11 mouse cellular contexts compared by ENCODE assay signal in the genomic region with DNA sequence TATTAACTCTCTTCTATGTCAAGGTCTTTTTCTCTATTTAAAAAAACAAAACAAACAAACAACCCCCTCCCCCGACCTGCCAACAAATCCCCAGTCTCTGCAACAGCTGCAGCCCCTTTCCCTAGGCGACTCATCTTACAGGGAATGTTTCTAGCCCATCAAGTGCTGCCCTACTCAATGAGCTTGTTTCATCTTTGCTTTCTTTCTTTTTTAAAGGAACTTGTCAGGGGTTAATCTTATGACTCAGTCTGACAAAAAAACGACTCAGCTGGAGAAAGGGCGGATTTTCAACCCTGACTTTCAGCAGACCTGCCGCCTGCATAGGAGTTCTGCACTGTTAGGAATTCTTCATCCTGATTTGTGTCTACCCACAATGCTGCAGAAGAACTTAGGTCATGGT.
DNase-seq lines count a peak whose midpoint lies in the region; ATAC-seq and TF ChIP-seq lines count a peak whose summit lies in the region.
"Had no signal": no experiment of that assay in that cellular context is flagged by ENCODE, and none has a peak within 500 bp of the region (broad histone marks: within the 10 kb centered on the region; RNA-seq: fewer than 3 reads in every experiment).

No protein-coding gene starts in this region.

- H3K27me3 ChIP-seq in hindbrain, embryonic 11.5 days (ENCODE audit: control insufficient read depth, insufficient read depth, low read length), result no peaks in the 10 kb centered on the region
- no peaks in the 10 kb centered on the region for H3K27me3 ChIP-seq in hindbrain, embryonic 16.5 days (replicated peaks; ENCODE audit: control insufficient read depth, insufficient read depth, low read length)
- H3K27me3 ChIP-seq in C2C12 (ENCODE audit: control insufficient read depth, insufficient read depth, insufficient read length), result no peaks in the 10 kb centered on the region
- no peaks in the 10 kb centered on the region for H3K27me3 ChIP-seq in embryonic facial prominence, embryonic 10.5 days (replicated peaks; ENCODE audit: low read depth, poor library complexity, severe bottlenecking)
- H3K27me3 ChIP-seq in limb, embryonic 14.5 days (ENCODE audit: control insufficient read depth, insufficient read depth, low read length), result no peaks in the 10 kb centered on the region

- H3K4me1 ChIP-seq in hindbrain, embryonic 11.5 days (replicated peaks; ENCODE audit: control insufficient read depth, insufficient read depth, low read length), result peaks cover 5% of the 10 kb centered on the region
- H3K4me1 ChIP-seq in hindbrain, embryonic 16.5 days (ENCODE audit: control insufficient read depth, insufficient read depth, low read depth, low read length), result peaks cover 9% of the 10 kb centered on the region
- H3K4me1 ChIP-seq in embryonic facial prominence, embryonic 10.5 days, result peaks cover 48% of the 10 kb centered on the region
- H3K4me1 ChIP-seq in limb, embryonic 14.5 days (ENCODE audit: control insufficient read depth, insufficient read depth, low read length), result peaks cover 11% of the 10 kb centered on the region

- H3ac ChIP-seq in C2C12 (ENCODE audit: control insufficient read depth, insufficient read length, low read depth), result no peak overlapping the region

- H3K79me3 ChIP-seq in C2C12 (ENCODE audit: low read depth), result no peaks in the 10 kb centered on the region

- H3K4me3 ChIP-seq in hindbrain, embryonic 11.5 days (ENCODE audit: low read depth, low read length), result no peak overlapping the region
- H3K4me3 ChIP-seq in hindbrain, embryonic 16.5 days (ENCODE audit: low read length), result no peak overlapping the region
- no peak overlapping the region for H3K4me3 ChIP-seq in C2C12 (ENCODE audit: insufficient read depth, poor library complexity, severe bottlenecking)
- H3K4me3 ChIP-seq in embryonic facial prominence, embryonic 10.5 days, result 0 out of 2 replicates have a peak overlapping the region, but pooled peaks have one; percentile 8
- H3K4me3 ChIP-seq in limb, embryonic 14.5 days (replicated peaks; ENCODE audit: low read length), result no peak overlapping the region
- H3K4me3 ChIP-seq in layer of hippocampus, adult 2 months, result no peak overlapping the region

- no peak overlapping the region for H3K9ac ChIP-seq in hindbrain, embryonic 11.5 days (ENCODE audit: low read depth, low read length)
- H3K9ac ChIP-seq in hindbrain, embryonic 16.5 days (ENCODE audit: low read depth, low read length), result no peak overlapping the region
- H3K9ac ChIP-seq in limb, embryonic 14.5 days (ENCODE audit: low read depth, low read length, severe bottlenecking), result no peak overlapping the region
- H3K9ac ChIP-seq: liver, postnatal 0 days had no signal

- WGBS in hindbrain, embryonic 11.5 days, result 6% methylated on average over 5 of the region's 5 CpGs
- 15% methylated on average over 5 of the region's 5 CpGs for WGBS in hindbrain, embryonic 16.5 days
- WGBS in embryonic facial prominence, embryonic 10.5 days, result 9% methylated on average over 5 of the region's 5 CpGs
- WGBS in limb, embryonic 14.5 days, result 29% methylated on average over 5 of the region's 5 CpGs

- H3K4me2 ChIP-seq in hindbrain, embryonic 11.5 days (replicated peaks; ENCODE audit: low read depth, low read length), result no peak overlapping the region
- no peak overlapping the region for H3K4me2 ChIP-seq in hindbrain, embryonic 16.5 days (ENCODE audit: low read length)
- no peak overlapping the region for H3K4me2 ChIP-seq in limb, embryonic 14.5 days (replicated peaks; ENCODE audit: low read depth, low read length, severe bottlenecking)

- H3K36me3 ChIP-seq in hindbrain, embryonic 11.5 days (ENCODE audit: control insufficient read depth, insufficient read depth, low read length), result no peaks in the 10 kb centered on the region
- H3K36me3 ChIP-seq in hindbrain, embryonic 16.5 days (ENCODE audit: control insufficient read depth, insufficient read depth, low read length), result no peaks in the 10 kb centered on the region
- H3K36me3 ChIP-seq in C2C12 (ENCODE audit: control insufficient read depth, insufficient read depth), result no peaks in the 10 kb centered on the region
- peaks cover 5% of the 10 kb centered on the region; the same call in 1 of the 2 replicates for H3K36me3 ChIP-seq in embryonic facial prominence, embryonic 10.5 days (replicated peaks)
- H3K36me3 ChIP-seq in limb, embryonic 14.5 days (ENCODE audit: control insufficient read depth, insufficient read depth, low read length), result no peaks in the 10 kb centered on the region

- no peak for ATAC-seq in hindbrain, embryonic 11.5 days (ENCODE audit: low FRiP score)
- ATAC-seq in hindbrain, embryonic 16.5 days, result no peak
- ATAC-seq in limb, embryonic 14.5 days (ENCODE audit: low FRiP score, low read depth), result no peak
- no peak for ATAC-seq in frontal cortex, adult (ENCODE audit: low TSS enrichment)
- ATAC-seq: liver, postnatal 0 days had no signal

- no peak for TF ChIP-seq CTCF in C2C12 (IDR thresholded peaks at IDR 0.05; ENCODE audit: control insufficient read depth, insufficient read depth, insufficient read length)
- no peak for TF ChIP-seq CTCF in layer of hippocampus, adult 2 months (conservative IDR thresholded peaks at IDR 0.05)

- no peak for TF ChIP-seq POLR2A in limb, embryonic 14.5 days (IDR thresholded peaks at IDR 0.05; ENCODE audit: borderline replicate concordance, extremely low read depth, insufficient read depth, insufficient read length)

- no peaks in the 10 kb centered on the region for H3K9me3 ChIP-seq in hindbrain, embryonic 11.5 days (ENCODE audit: control insufficient read depth, low read length)
- no peaks in the 10 kb centered on the region for H3K9me3 ChIP-seq in hindbrain, embryonic 16.5 days (ENCODE audit: control insufficient read depth, low read length)
- H3K9me3 ChIP-seq in embryonic facial prominence, embryonic 10.5 days, result no peaks in the 10 kb centered on the region
- no peaks in the 10 kb centered on the region for H3K9me3 ChIP-seq in limb, embryonic 14.5 days (ENCODE audit: control insufficient read depth, low read length)

- DNase-seq in hindbrain, embryonic 11.5 days (ENCODE audit: low spot score), result no peak
- peak; percentile 39 for DNase-seq in embryonic facial prominence, embryonic 10.5 days (ENCODE audit: low spot score)
- peak; percentile 9 for DNase-seq in limb, embryonic 14.5 days (ENCODE audit: low spot score)
- DNase-seq in layer of hippocampus, adult 2 months (ENCODE audit: low spot score in 2 of 2), result no peak
- no peak for DNase-seq in thymus, postnatal 0 days (ENCODE audit: low spot score)
- DNase-seq: cerebellum, adult 9-11 months; kidney, adult 18-20 months; liver, postnatal 0 days had no signal

- peak overlapping the region; percentile 79 for H3K27ac ChIP-seq in hindbrain, embryonic 11.5 days (ENCODE audit: low read depth, low read length)
- H3K27ac ChIP-seq in hindbrain, embryonic 16.5 days (ENCODE audit: low read depth, low read length), result no peak overlapping the region
- peak overlapping the region; percentile 51; the same call in 1 of the 2 replicates for H3K27ac ChIP-seq in embryonic facial prominence, embryonic 10.5 days (replicated peaks)
- H3K27ac ChIP-seq in limb, embryonic 14.5 days (replicated peaks; ENCODE audit: low read depth, low read length), result no peak overlapping the region
- H3K27ac ChIP-seq in layer of hippocampus, adult 2 months, result no peak overlapping the region

- no peaks in the 10 kb centered on the region for H3K79me2 ChIP-seq in C2C12 (ENCODE audit: control insufficient read depth, insufficient read depth)

TF ChIP-seq in C2C12, 6 proteins besides CTCF, POLR2A, EP300 and RAD21:
- TF ChIP-seq MYOD1 (IDR thresholded peaks at IDR 0.05; ENCODE audit: control insufficient read depth, insufficient read length, low read depth), result peak; percentile 61
- TF ChIP-seq FOSL1 (IDR thresholded peaks at IDR 0.05; ENCODE audit: insufficient read depth, low read length, poor library complexity, severe bottlenecking), result no peak
TF ChIP-seq in C2C12: peak in this region for 1.

Comparison
In these comparisons a context has a peak if more than half of its experiments do, and no peak if none do; other contexts are left out.
1. H3K27ac ChIP-seq: peak in hindbrain, embryonic 11.5 days (single experiment) and embryonic facial prominence, embryonic 10.5 days (single experiment); none in hindbrain, embryonic 16.5 days (single experiment), limb, embryonic 14.5 days (single experiment) and layer of hippocampus, adult 2 months (single experiment).
2. DNase-seq: peak in embryonic facial prominence, embryonic 10.5 days (single experiment) and limb, embryonic 14.5 days (single experiment); none in hindbrain, embryonic 11.5 days (single experiment), layer of hippocampus, adult 2 months (0 of 2) and thymus, postnatal 0 days (single experiment).